Mouse (Mus musculus) hindlimb bud, embryonic 11.5 days (tissue): ENCODE measurements around the gene Xpnpep1.

Experiments
- DNase-seq: peaks from one replicate; pipeline ENCODE4 v3.0.0-alpha.2; 2012; ENCODE audit warnings: low read depth, low spot score; ENCODE audit errors: extremely low spot score

Gene Xpnpep1

GRCm38 (mm10) chr19:53002166-53003095 lies 37.6 kb downstream of the Xpnpep1 start:
- no peak for DNase-seq

DNA sequence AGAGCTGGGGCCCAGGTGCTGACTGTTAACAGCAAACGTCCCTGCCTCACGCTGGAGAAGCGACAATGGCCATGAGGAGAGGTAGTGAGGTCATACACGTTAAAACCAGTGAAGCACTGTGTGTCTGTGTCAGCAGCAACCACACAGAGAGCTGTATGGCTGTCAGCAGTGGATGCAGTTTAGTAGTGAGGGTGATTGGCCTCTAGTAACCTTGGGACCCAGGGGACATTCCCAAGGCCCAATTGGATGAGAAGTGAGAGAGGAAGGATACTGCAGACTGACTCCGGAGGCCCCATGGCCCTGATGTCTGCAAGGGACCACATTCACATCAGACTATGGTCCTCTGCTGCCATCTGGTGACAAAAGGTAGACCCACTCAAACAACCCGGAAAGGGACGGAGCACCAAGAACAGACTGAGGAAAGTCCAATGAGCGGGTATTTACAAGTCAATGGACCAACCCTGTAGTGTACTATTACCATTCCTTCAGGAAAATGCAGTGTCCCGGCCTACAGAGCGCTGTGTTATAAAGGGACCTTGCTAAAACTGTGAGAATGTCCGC lies 47.1 kb downstream of the Xpnpep1 start:
- DNase-seq = peak; percentile 14

GRCm38 (mm10) chr19:52991924-52992323 lies 48.1 kb downstream of the Xpnpep1 start:
- DNase-seq = no peak

DNA sequence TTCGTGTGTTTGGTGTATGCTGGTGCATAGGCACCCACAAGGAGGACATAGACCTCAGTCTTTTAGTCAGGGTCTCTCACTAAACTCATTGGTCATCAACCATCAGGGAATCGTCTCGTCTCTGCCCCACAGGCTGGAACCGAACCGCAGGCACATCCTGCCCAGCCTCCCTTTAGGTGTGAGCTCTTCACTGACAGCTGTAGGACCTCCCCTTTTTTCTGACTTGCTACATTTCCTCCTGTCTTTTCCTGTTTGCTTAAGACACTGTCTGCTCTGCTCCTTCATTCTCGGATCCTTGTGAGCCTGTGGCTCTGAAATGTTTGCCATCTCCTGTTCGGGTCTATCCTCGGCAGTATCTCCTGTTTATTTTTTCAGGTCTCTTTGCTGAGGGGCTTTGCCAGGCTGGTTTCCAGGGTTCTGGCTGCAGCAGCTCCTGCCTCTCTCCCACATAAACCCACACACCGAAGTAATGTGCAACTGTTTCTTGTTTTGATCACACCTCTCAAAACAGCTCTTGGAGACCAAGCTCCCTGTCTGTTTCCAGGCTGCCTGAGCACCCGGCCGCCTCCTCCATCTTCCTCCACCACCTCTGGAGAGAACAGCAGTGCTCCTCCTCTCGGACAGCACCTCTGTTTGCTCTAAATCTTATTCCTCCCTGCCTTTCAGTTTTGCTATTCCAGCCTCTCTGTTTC lies 60.8 kb downstream of the Xpnpep1 start:
- no peak for DNase-seq

- DNase-seq = peak; percentile 58
Measured at GRCm38 (mm10) chr19:52975564-52976185, 64.3 kb downstream of the Xpnpep1 start.

GRCm38 (mm10) chr19:52966339-52966738 lies 73.7 kb downstream of the Xpnpep1 start:
- DNase-seq = no peak

GRCm38 (mm10) chr19:52962745-52963144 lies 77.3 kb downstream of the Xpnpep1 start:
- no peak for DNase-seq

- peak; percentile 22 for DNase-seq
Measured at GRCm38 (mm10) chr19:52922678-52923495, 117.1 kb downstream of the Xpnpep1 start.

DNA sequence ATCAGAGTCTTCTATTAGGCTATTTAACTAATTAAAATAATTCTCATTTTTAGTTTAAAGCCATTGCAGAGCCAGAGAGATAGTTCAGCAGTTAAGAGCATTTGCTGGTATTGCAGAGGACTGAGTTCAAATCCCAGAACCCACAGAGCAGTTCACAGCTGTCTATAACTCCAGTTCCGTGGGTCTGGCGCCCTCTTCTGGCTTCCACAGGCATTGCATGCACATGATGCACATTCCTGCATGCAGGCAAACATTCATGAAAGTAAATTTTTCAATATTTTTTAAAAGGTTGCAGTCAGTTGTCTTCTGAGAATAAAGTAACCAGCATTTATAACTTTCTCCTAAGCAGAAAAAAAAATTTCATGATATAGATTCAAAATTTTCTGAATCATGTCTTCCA lies 135.8 kb downstream of the Xpnpep1 start:
- no peak for DNase-seq

DNA sequence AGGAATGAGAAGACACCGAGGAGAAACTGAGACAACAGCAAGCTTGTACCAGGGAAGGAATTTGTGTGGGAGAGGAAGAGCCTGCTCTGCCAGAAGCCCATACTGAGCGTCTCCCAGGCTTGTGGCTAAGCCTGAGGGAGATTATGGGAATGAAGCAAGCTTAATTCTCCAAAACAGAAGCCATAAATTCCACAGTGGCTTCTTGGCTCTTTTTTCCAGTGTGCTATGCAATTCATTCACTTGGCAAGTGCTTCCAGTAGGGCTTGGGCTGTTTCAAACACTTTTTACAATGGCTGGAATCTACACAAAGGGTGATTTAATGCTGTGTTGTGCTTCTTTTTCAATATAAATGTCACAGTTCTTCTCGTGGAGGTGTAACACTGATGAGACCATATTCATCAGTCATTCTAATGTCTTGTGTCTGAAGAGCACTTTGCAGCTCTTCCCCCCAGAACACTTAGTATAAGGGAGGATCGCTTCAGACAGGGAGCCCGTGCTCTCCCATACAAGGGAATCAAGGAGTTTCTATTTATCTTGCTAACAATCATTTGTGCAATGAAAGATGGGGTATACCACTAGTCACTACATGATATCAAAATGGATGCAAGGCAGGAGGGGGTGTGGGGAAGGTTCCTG lies 148.1 kb downstream of the Xpnpep1 start:
- no peak for DNase-seq
